Mouse (Mus musculus) adipose tissue, adult 10 weeks (tissue): Measurements from ENCODE around the gene Iqcf1. TPM values are rescaled to one million over a fixed set of nuclear protein-coding genes. Genes with fewer than 3 reads are reported as not detected.

Experiments used
- polyA plus RNA-seq: library from polyadenylated mRNA; stranded (reverse); fragments of 350-450 nt; fragmentation: Illumina TruSeq; extraction: RNeasy Lipid Tissue Mini Kit (QIAGEN cat#74804); gene quantifications from one replicate; pipeline ENCODE4 v1.2.3, GENCODE M21; 2014; ENCODE audit warnings: low read depth, low replicate concordance

The Iqcf1 gene
- 5.6 TPM for polyA plus RNA-seq

DNA sequence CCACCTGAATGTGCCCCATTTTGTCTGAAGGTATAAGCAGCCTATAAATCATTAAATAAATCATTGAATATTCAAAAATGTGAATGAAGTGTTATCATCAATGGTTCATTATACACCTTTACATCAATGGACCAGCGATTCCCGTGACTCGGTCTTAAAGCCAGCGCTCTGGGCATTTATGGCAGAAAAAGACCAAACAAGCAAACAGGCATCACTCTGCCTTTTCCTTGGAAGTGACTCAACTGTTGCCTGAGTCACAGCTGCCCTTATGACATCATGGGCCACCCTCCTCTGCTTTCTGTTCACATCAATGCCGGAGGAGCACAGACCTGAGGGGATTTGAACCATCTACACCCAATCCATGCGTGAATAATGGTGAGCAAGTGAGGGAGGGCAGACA lies at the start of gene Iqcf1:
TSS of gene Iqcf1 (plus strand) at position 301 of the 400 bp plus-strand sequence.

DNA sequence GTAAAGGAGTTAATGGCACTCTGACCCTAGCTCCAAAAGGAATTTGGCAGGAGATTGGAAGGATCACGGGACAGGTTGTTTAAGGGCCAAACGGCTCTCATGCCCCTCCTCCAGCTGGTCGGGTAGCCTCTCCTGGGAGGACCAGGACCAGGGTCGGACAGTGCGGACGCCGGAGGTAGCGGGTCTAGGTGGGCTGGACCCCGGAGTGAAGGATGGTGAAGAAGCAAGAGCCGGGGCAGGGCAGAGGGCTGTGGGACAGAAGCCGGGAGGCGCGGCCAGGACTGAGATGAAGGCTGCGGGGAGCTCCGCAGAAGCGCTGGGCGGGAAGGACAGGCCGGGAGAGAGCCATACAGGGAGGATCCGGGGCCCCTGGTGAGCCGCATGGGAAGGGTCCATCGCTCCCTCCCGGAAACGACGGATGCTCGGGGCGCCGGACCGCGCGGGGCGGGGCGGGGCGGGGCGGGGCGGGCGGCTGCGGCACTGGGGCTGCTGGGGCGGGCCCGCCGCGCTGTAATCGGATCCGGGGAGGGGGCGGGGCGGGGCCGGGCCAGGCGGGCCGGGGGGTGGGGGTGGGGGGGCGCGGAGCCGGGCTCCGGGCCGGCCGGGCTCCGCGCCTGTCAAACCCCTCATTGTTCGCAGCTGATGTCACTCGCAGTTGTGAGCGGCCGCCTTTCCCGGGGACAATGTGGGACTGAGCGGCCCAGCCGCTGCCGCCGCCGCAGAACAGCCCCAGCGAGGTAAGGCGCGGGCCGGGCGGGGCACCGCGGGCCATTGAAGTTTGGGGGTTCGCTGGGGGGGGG lies 46.3 kb upstream of the Iqcf1 start, which contains the start of gene Pcbp4:
TSS of gene Pcbp4 (plus strand) at position 21 of the 800 bp plus-strand sequence.

DNA sequence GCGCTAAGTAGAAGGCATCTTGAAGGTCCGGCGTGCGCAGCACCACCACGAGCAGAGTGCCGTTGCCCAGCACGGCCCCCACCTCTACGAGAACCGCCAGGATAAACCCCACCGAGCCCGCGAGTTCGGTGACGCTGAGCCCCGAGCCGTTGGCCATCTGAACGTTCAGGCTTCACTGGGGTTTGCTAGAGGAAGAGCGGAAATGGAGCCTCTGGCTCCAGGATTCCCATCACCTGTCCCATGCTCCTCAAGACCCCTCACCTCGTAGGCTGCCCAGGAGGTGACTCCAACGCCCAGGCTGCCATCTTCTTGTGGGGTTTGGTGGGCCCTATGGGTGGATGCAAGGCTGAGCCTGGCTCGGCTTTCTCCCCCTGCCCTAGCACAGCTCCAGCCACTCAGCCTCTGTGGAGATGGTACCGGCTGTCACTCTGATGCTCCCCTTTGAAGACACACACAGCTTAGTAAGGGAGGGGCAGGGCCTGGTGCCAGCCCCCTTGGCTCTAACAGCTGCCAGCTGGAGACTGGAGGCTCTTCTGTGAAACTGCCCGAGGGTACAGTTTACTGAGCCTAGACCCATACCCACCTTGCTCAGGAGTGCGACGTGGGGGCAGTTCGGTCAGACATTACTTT lies 34.1 kb upstream of the Iqcf1 start, which contains the start of gene Gpr62:
TSS of gene Gpr62 (minus strand) at position 368 of the 630 bp plus-strand sequence.

DNA sequence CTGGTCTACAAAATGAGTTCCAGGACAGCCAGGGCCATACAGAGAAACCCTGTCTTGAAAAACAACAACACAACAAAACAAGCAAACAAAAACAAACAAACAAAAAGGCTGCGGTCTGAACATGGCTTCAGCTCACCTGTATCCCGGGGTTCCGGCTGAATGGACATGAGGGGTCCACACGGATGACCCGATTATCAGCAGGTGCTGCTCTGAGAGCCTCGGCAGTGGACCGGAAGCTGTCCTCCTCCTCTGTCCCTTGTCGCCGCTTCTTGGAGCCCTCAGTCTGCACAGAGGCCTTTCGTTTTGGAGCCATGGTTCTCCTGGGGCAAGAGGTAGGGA lies 24.1 kb upstream of the Iqcf1 start, which contains the start of gene Rrp9:
TSS of gene Rrp9 (plus strand) at position 301 of the 339 bp plus-strand sequence.

DNA sequence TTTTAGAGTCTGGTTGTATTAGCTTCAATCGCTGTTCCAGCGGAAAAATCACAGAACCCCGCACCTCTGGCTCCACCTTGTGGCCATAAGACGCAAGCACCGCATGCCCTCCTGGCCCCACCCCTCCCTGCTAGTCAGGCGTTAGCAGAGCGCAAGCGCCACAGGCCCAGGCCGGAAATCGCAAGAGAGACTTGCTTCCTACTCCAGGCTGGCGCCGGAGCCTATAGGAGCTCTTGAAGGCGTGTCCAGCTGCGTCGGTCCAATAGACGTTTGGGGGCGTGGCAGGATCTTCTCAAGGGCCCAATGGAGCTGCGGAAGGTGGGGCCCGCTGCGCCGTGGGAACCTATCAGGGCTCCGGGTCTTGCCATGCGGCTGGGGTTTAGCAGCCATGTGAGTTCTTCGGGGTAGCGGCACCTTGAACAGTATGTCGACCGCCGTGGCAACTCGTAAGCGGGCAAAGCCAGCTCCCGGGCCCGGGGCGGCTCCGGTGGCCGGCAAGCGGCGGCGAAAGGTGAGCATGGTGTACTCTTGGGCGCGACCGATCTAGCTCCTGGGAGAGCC lies 22.8 kb upstream of the Iqcf1 start, which contains the start of gene Parp3:
TSS of gene Parp3 (minus strand) at position 26 of the 561 bp plus-strand sequence.

DNA sequence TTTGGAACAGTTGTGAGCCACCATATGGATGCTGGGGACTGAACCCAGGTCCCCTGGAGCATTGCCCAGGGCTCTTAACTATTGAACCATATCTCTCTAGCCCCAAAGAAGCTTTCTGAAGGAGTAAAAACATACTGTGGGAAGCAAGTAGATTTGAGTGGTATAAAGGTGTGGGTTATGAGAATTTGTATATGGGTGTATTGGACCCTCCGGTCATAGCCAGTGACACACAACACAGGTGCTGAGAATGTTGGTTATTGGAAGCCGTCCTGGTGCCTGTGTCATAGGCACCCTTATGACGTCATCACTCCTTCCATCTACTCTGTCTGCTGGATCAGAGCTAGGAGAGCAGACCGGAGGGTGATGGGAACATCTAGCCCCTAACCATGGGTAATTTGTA lies 14.5 kb downstream of the Iqcf1 start, which contains the start of gene Iqcf5:
TSS of gene Iqcf5 (plus strand) at position 301 of the 400 bp plus-strand sequence.

Other genes starting within 250 kb of the Iqcf1 start
- gene Poc1a, start 218.9 kb upstream of the Iqcf1 start, polyA plus RNA-seq, result 3.4 TPM
- 16.6 TPM for gene Dusp7, start 131.3 kb upstream of the Iqcf1 start, polyA plus RNA-seq
- 770 TPM for gene Rpl29, start 70.5 kb upstream of the Iqcf1 start, polyA plus RNA-seq
- 14.4 TPM for gene Acy1, start 61.6 kb upstream of the Iqcf1 start, polyA plus RNA-seq
- gene Abhd14b, start 52.5 kb upstream of the Iqcf1 start, polyA plus RNA-seq, result 105 TPM
- gene Abhd14a, start 52.3 kb upstream of the Iqcf1 start, polyA plus RNA-seq, result 19.6 TPM
- gene Pcbp4, start 46.7 kb upstream of the Iqcf1 start, polyA plus RNA-seq, result 25.9 TPM
- gene Gpr62, start 34.0 kb upstream of the Iqcf1 start, polyA plus RNA-seq, result 0.60 TPM
- 19.8 TPM for gene Rrp9, start 24.0 kb upstream of the Iqcf1 start, polyA plus RNA-seq
- gene Parp3, start 23.0 kb upstream of the Iqcf1 start, polyA plus RNA-seq, result 58.9 TPM
- 5.1 TPM for gene Iqcf5, start 14.6 kb downstream of the Iqcf1 start, polyA plus RNA-seq
- gene Iqcf3, start 61.7 kb downstream of the Iqcf1 start, polyA plus RNA-seq, result 28.7 TPM
- gene Iqcf4, start 71.0 kb downstream of the Iqcf1 start, polyA plus RNA-seq, result 13.9 TPM
- 1.0 TPM for gene Iqcf6, start 126.6 kb downstream of the Iqcf1 start, polyA plus RNA-seq
- not detected for gene Grm2, start 156.1 kb downstream of the Iqcf1 start, polyA plus RNA-seq
- 68.3 TPM for gene Tex264, start 186.0 kb downstream of the Iqcf1 start, polyA plus RNA-seq